Mouse (Mus musculus): ENCODE data around the gene Tpcn1. TPM values are rescaled to one million over a fixed set of nuclear protein-coding genes. Genes with fewer than 3 reads are reported as not detected.

Gene Tpcn1
- polyA plus RNA-seq, 1 experiment from 2014 or later, result 24.2 TPM

GRCm38 (mm10) chr5:120560616-120561311 is 27.7 kb downstream of the Tpcn1 start:
- peak; percentile 55 for ATAC-seq (ENCODE audit: low read depth)
- peak overlapping the region; percentile 42 for H3K9ac ChIP-seq (ENCODE audit: low read depth, low read length)
- WGBS (ENCODE audit: insufficient replicate concordance), result 8% methylated on average over 16 of the region's 16 CpGs
- peaks cover 14% of the 10 kb centered on the region for H3K36me3 ChIP-seq (ENCODE audit: control insufficient read depth, insufficient read depth)
- H3K27me3 ChIP-seq (ENCODE audit: control insufficient read depth, insufficient read depth, low read depth, low read length), result no peaks in the 10 kb centered on the region
- peak overlapping the region; percentile 53 for H3K4me3 ChIP-seq (ENCODE audit: low read depth, low read length)
- peak overlapping the region; percentile 56 for H3K4me2 ChIP-seq (ENCODE audit: low read depth, low read length)
- H3K4me1 ChIP-seq (ENCODE audit: control insufficient read depth, low read depth, low read length), result peaks cover 47% of the 10 kb centered on the region
- no peaks in the 10 kb centered on the region for H3K9me3 ChIP-seq (replicated peaks; ENCODE audit: control insufficient read depth, low read length)
- H3K27ac ChIP-seq (ENCODE audit: low read length), result peak overlapping the region; percentile 87

GRCm38 (mm10) chr5:120560129-120560615 is 28.3 kb downstream of the Tpcn1 start:
- H3K27me3 ChIP-seq (ENCODE audit: control insufficient read depth, insufficient read depth, low read depth, low read length), result no peaks in the 10 kb centered on the region
- H3K4me2 ChIP-seq (ENCODE audit: low read depth, low read length), result peak overlapping the region; percentile 56
- peak overlapping the region; percentile 42 for H3K9ac ChIP-seq (ENCODE audit: low read depth, low read length)
- no peak for ATAC-seq (ENCODE audit: low read depth)
- H3K9me3 ChIP-seq (replicated peaks; ENCODE audit: control insufficient read depth, low read length), result no peaks in the 10 kb centered on the region
- peaks cover 46% of the 10 kb centered on the region for H3K4me1 ChIP-seq (ENCODE audit: control insufficient read depth, low read depth, low read length)
- 30% methylated on average over 9 of the region's 9 CpGs for WGBS (ENCODE audit: insufficient replicate concordance)
- peak overlapping the region; percentile 87 for H3K27ac ChIP-seq (ENCODE audit: low read length)
- peaks cover 19% of the 10 kb centered on the region for H3K36me3 ChIP-seq (ENCODE audit: control insufficient read depth, insufficient read depth)
- peak overlapping the region; percentile 53 for H3K4me3 ChIP-seq (ENCODE audit: low read depth, low read length)

GRCm38 (mm10) chr5:120558762-120559161 is 29.7 kb downstream of the Tpcn1 start:
- Histone ChIP-seq H3K4me2 (ENCODE audit: low read depth, low read length) (peak overlapping the region; percentile 56), H3K27me3 (ENCODE audit: control insufficient read depth, insufficient read depth, low read depth, low read length) (no peaks in the 10 kb centered on the region), H3K4me3 (ENCODE audit: low read depth, low read length) (peak overlapping the region; percentile 40), H3K36me3 (ENCODE audit: control insufficient read depth, insufficient read depth) (peaks cover 30% of the 10 kb centered on the region), H3K4me1 (ENCODE audit: control insufficient read depth, low read depth, low read length) (peaks cover 41% of the 10 kb centered on the region), H3K9me3 (replicated peaks; ENCODE audit: control insufficient read depth, low read length) (no peaks in the 10 kb centered on the region), H3K27ac (ENCODE audit: low read length) (peak overlapping the region; percentile 76), H3K9ac (ENCODE audit: low read depth, low read length) (peak overlapping the region; percentile 35; the same call in 1 of the 2 replicates)
- peak; percentile 53 for ATAC-seq (ENCODE audit: low read depth)
- WGBS (ENCODE audit: insufficient replicate concordance), result 10% methylated on average over 14 of the region's 14 CpGs

- Histone ChIP-seq H3K27ac (ENCODE audit: low read length) (no peak overlapping the region; the same call in 1 of the 2 replicates), H3K36me3 (ENCODE audit: control insufficient read depth, insufficient read depth) (peaks cover 37% of the 10 kb centered on the region), H3K27me3 (ENCODE audit: control insufficient read depth, insufficient read depth, low read depth, low read length) (no peaks in the 10 kb centered on the region), H3K9ac (ENCODE audit: low read depth, low read length) (no peak overlapping the region), H3K4me1 (ENCODE audit: control insufficient read depth, low read depth, low read length) (peaks cover 34% of the 10 kb centered on the region), H3K4me2 (ENCODE audit: low read depth, low read length) (peak overlapping the region; percentile 56), H3K4me3 (ENCODE audit: low read depth, low read length) (no peak overlapping the region; the same call in 1 of the 2 replicates), H3K9me3 (replicated peaks; ENCODE audit: control insufficient read depth, low read length) (no peaks in the 10 kb centered on the region)
- no peak for ATAC-seq (ENCODE audit: low read depth)
- 74% methylated on average over 8 of the region's 8 CpGs for WGBS (ENCODE audit: insufficient replicate concordance)
Measured at GRCm38 (mm10) chr5:120558041-120558440, 30.4 kb downstream of the Tpcn1 start.

GRCm38 (mm10) chr5:120555871-120556270 is 32.6 kb downstream of the Tpcn1 start:
- ATAC-seq (ENCODE audit: low read depth), result no peak
- Histone ChIP-seq H3K27ac (ENCODE audit: low read length) (no peak overlapping the region), H3K4me1 (ENCODE audit: control insufficient read depth, low read depth, low read length) (peaks cover 21% of the 10 kb centered on the region), H3K27me3 (ENCODE audit: control insufficient read depth, insufficient read depth, low read depth, low read length) (no peaks in the 10 kb centered on the region), H3K9ac (ENCODE audit: low read depth, low read length) (no peak overlapping the region), H3K4me2 (ENCODE audit: low read depth, low read length) (no peak overlapping the region), H3K4me3 (ENCODE audit: low read depth, low read length) (no peak overlapping the region), H3K9me3 (replicated peaks; ENCODE audit: control insufficient read depth, low read length) (no peaks in the 10 kb centered on the region), H3K36me3 (ENCODE audit: control insufficient read depth, insufficient read depth) (peaks cover 53% of the 10 kb centered on the region)
- 88% methylated on average over 24 of the region's 24 CpGs for WGBS (ENCODE audit: insufficient replicate concordance)

GRCm38 (mm10) chr5:120550673-120551072 is 37.8 kb downstream of the Tpcn1 start:
- Histone ChIP-seq H3K36me3 (ENCODE audit: control insufficient read depth, insufficient read depth) (peaks cover 46% of the 10 kb centered on the region), H3K4me2 (ENCODE audit: low read depth, low read length) (no peak overlapping the region), H3K4me1 (ENCODE audit: control insufficient read depth, low read depth, low read length) (no peaks in the 10 kb centered on the region), H3K9me3 (replicated peaks; ENCODE audit: control insufficient read depth, low read length) (no peaks in the 10 kb centered on the region), H3K27me3 (ENCODE audit: control insufficient read depth, insufficient read depth, low read depth, low read length) (no peaks in the 10 kb centered on the region), H3K27ac (ENCODE audit: low read length) (no peak overlapping the region), H3K9ac (ENCODE audit: low read depth, low read length) (no peak overlapping the region), H3K4me3 (ENCODE audit: low read depth, low read length) (no peak overlapping the region)
- 86% methylated on average over 5 of the region's 5 CpGs for WGBS (ENCODE audit: insufficient replicate concordance)
- ATAC-seq (ENCODE audit: low read depth), result no peak

- H3K4me2 ChIP-seq (ENCODE audit: low read depth, low read length), result no peak overlapping the region
- no peak for ATAC-seq (ENCODE audit: low read depth)
- H3K4me1 ChIP-seq (ENCODE audit: control insufficient read depth, low read depth, low read length), result no peaks in the 10 kb centered on the region
- 66% methylated on average over 5 of the region's 5 CpGs for WGBS (ENCODE audit: insufficient replicate concordance)
- H3K4me3 ChIP-seq (ENCODE audit: low read depth, low read length), result no peak overlapping the region
- no peak overlapping the region for H3K27ac ChIP-seq (ENCODE audit: low read length)
- peaks cover 42% of the 10 kb centered on the region for H3K36me3 ChIP-seq (ENCODE audit: control insufficient read depth, insufficient read depth)
- no peaks in the 10 kb centered on the region for H3K27me3 ChIP-seq (ENCODE audit: control insufficient read depth, insufficient read depth, low read depth, low read length)
- no peaks in the 10 kb centered on the region for H3K9me3 ChIP-seq (replicated peaks; ENCODE audit: control insufficient read depth, low read length)
- no peak overlapping the region for H3K9ac ChIP-seq (ENCODE audit: low read depth, low read length)
Measured at GRCm38 (mm10) chr5:120550137-120550536, 38.3 kb downstream of the Tpcn1 start.

GRCm38 (mm10) chr5:120548236-120548850 is 40.1 kb downstream of the Tpcn1 start:
- 79% methylated on average over 11 of the region's 11 CpGs for WGBS (ENCODE audit: insufficient replicate concordance)
- H3K27ac ChIP-seq (ENCODE audit: low read length), result no peak overlapping the region
- ATAC-seq (ENCODE audit: low read depth), result 0 out of 2 replicates have a peak, but pooled peaks have one; percentile 7

GRCm38 (mm10) chr5:120536632-120537031 is 51.8 kb downstream of the Tpcn1 start:
- no peak for ATAC-seq (ENCODE audit: low read depth)
- 70% methylated on average over 5 of the region's 5 CpGs for WGBS (ENCODE audit: insufficient replicate concordance)
- no peak overlapping the region for H3K9ac ChIP-seq (ENCODE audit: low read depth, low read length)
- no peaks in the 10 kb centered on the region for H3K27me3 ChIP-seq (ENCODE audit: control insufficient read depth, insufficient read depth, low read depth, low read length)
- no peaks in the 10 kb centered on the region for H3K9me3 ChIP-seq (replicated peaks; ENCODE audit: control insufficient read depth, low read length)
- H3K27ac ChIP-seq (ENCODE audit: low read length), result no peak overlapping the region
- no peak overlapping the region for H3K4me3 ChIP-seq (ENCODE audit: low read depth, low read length)
- no peaks in the 10 kb centered on the region for H3K4me1 ChIP-seq (ENCODE audit: control insufficient read depth, low read depth, low read length)
- H3K36me3 ChIP-seq (ENCODE audit: control insufficient read depth, insufficient read depth), result peaks cover 33% of the 10 kb centered on the region
- no peak overlapping the region for H3K4me2 ChIP-seq (ENCODE audit: low read depth, low read length)

More at GRCm38 (mm10) chr5:120548236-120548850, 40.1 kb downstream of the Tpcn1 start:
- no peak overlapping the region for H3K4me3 ChIP-seq (ENCODE audit: low read depth, low read length)
- H3K4me1 ChIP-seq (ENCODE audit: control insufficient read depth, low read depth, low read length), result no peaks in the 10 kb centered on the region
- H3K27me3 ChIP-seq (ENCODE audit: control insufficient read depth, insufficient read depth, low read depth, low read length), result no peaks in the 10 kb centered on the region
- peaks cover 35% of the 10 kb centered on the region for H3K36me3 ChIP-seq (ENCODE audit: control insufficient read depth, insufficient read depth)
- no peak overlapping the region for H3K4me2 ChIP-seq (ENCODE audit: low read depth, low read length)
- no peaks in the 10 kb centered on the region for H3K9me3 ChIP-seq (replicated peaks; ENCODE audit: control insufficient read depth, low read length)
- H3K9ac ChIP-seq (ENCODE audit: low read depth, low read length), result no peak overlapping the region

Measured in liver, embryonic 16.5 days (tissue).